Mouse (Mus musculus): ENCODE data around the gene Gm10334.
"Not testable (repeated sequence)": the region's sequence is repeated elsewhere in the genome, so short reads cannot be mapped to it uniquely, and the experiment has no call there.

Gene Gm10334

GRCm38 (mm10) chr6:41446045-41446444, at the start of gene Gm10334:
Gene Gm10334 (minus strand): TSS chr6:41446145.
- not testable (repeated sequence) for DNase-seq (ENCODE audit: low spot score in 2 of 2)

GRCm38 (mm10) chr6:41458632-41459031, 12.7 kb upstream of the Gm10334 start, which contains the start of gene Prss1:
Gene Prss1 (plus strand): TSS chr6:41458932.
- not testable (repeated sequence) for DNase-seq (ENCODE audit: low spot score in 2 of 2)

- not testable (repeated sequence) for DNase-seq (ENCODE audit: low spot score in 2 of 2)
These were observed 3.7 kb downstream of the Gm10334 start for GRCm38 (mm10) chr6:41442261-41442660.

Measured in left cerebral cortex, adult 9 months (tissue).